Mouse (Mus musculus) c-Kit-positive CD71-positive TER-119-positive erythroid progenitor cells, embryonic 14.5 days (primary cell): ENCODE measurements at regions not wholly inside any gene's neighbourhood (a gene's known extent, or its start where the extent isn't known, plus 50 kb on each side); places are given as distances from the start of the nearest gene placed in this dataset.

Source experiments
- DNase-seq: peaks from one replicate; pipeline ENCODE4 v3.0.0-alpha.2; 2013; ENCODE audit warnings: low spot score

DNA sequence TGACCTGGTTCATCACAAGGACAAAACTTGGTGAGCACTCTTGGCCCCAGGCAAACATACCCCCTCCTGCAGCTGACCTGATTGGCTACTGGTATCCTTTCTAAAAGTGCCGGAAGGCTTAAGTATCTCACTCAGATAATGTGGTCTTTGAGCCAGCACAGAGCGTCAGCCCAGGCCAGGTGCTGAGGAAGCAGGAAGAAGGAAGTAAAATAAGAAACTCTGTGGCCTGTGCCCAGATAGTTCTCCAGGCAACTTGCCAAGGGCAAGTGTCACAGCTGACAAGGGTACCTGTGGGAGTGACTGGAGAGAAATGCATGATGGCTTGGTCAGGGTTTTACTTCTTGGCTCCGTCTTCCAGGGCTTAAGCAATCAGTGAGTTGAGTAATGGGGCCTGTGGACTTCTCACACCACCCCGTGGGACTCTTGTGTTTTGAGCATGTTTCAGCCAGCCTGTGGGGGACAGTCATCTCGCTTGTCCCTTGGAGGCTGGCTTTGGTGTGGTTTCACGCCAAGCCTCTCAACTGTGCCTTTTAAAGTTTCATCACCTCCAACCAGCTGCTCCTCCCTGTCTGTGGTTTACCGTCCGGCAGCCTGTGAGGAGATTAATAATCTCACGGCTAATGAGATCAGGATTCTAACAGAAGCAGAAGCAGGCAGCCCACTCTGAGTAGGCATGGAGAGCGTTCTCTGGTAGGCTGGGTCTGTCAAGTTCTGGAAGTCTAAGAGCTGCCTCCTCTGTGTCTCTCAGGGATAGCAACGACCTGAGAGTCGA lies 356.8 kb downstream of the Agtpbp1 start:
- no peak for DNase-seq

DNA sequence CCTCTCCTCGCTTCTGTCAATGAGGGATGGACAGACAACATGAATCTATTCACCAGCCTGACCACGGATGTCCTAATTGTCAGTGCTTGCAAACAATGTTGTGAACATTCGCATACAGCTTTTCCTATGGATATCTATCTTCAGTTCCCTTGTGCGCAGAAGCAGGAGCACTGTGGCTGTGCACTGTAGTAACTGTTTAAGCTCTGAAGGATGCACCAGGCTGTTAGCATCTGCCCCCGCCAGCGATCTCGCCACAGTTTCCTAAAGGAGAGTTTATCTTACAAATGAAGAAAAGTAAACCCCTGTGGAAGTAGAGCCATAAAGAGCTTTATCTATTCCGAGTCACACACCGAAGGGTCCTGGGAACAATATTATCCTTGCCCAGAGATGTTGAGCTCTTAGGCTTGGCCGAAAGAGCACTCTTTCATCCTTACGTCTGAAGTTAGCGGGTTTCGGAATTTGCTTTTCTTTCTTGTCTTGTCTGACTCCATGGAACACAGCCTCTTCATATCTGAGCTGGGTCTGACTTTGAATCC lies 357.4 kb downstream of the Agtpbp1 start:
- DNase-seq = no peak

DNA sequence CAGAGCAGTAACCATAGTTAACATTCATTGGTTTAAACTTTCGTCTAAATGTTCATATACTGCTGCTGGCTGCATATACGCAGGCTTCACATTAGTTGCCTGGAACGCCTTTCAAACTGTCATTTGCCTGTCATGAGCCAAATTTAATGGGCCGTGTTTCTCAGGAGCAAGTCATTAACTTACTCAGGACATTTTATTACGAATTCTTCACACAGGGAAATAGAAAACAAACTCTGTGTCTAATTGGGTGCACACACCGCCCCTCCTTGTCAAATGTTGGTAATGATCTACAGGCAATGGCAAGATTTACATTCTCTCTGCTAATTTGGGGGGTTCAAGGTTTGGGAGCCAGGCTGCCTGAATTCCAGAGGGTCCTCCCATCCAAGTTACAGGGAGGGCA lies 364.4 kb downstream of the Agtpbp1 start:
- DNase-seq = no peak

DNA sequence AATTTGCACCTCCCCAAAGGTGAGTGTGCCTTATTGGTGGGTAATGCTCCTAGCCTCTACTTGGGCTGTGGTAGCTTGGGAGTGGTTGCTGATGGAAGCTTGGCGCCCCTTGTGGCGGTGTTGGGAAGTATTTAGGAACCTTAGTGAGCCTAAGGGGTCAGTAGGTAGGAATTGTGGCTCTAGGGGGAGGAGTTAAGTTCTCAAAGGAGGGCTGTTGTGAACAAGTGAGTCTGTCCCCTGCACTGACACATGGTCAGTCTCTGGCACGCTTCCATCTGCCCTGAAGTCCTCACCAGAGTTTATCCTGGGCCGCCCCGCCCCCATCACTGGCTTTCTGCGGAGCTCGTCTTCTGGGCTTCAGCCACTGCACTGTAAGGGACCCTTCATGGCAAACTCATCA lies 364.9 kb downstream of the Agtpbp1 start:
- no peak for DNase-seq

DNA sequence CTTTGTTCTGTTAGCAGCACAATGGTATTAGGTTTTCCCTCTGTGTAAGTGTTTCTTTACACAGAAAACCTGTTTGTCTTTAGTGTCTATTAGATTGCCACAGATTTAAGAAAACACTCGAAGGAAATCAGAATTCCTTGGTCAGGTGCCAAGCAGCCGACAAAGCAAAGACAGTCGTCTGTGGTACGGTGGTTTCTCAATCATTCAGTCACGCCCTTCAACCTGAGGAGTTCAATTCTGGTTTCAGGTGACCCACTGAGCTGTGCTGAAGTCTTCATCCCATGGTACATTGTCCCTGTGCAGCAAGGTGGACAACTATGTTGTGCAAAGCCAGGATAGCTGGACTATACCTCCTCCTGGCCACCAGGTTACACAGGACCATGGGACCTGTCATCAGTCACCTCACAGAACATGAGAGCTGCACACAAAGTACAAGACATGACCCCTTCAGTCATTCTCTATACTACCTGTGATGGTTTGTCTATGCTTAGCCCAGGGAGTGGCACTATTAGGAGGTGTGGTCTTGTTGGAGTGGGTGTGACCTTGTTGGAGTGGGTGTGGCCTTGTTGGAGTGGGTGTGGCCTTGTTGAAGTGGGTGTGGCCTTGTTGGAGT lies 368.2 kb downstream of the Agtpbp1 start:
- DNase-seq = no peak

DNA sequence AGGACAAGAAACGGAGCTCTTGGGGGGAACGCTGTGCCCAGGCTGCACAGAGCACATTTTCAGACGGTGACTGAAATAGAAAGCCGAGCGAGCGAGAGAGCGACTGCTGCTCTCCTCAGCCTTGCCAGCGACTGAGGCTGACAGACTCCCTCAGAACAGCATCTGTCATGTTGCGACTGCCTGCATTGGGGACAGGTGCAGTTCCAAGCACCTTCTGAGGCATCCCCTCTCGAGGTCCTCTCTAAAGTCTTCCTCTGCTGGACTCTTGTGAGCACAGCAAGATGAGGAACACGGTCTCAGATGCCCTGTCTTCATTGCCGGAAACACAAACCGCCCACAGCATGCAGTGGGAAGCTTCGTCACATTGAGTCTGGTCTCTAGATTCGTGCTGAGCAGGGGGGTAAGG lies 372.7 kb downstream of the Agtpbp1 start:
- no peak for DNase-seq

DNA sequence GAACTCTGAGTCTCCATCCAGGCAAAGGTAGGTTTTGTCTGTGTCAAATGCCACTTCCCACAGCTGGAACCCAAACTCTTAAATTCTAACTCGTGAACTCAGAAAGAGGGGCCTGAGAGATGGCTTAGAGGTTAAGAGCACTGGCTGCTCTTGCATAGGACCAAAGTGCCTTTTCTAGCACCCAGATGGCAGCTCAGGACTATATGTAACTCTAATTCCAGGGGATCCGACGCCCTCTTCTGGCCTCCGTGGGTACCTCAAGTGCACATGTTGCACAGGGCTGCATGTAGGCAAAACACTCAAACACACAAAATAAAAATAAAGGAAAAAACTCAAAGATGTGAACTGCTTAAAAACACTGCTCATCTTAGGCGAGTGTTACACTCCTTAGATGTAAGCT lies 374.2 kb downstream of the Agtpbp1 start:
- DNase-seq = no peak

DNA sequence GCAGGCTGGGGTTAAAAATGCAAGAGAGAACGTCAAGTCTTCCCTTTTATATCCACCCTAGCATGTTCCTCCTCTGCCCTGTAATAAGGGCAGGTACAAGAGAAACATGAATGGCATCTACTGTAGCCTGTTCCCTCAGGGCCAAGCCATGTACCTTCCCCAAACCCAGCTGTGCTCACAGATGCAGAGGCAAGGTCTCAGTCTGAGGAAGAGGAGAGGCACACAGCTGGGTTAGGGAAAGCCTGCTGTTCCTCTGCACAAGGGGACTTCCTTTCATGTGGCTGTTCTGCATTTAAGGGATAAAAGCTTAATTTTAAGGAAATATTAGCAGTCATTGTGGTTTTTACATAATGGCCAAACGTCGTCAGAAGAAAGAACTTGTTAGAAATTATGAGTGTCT lies 378.8 kb downstream of the Agtpbp1 start:
- no peak for DNase-seq

DNA sequence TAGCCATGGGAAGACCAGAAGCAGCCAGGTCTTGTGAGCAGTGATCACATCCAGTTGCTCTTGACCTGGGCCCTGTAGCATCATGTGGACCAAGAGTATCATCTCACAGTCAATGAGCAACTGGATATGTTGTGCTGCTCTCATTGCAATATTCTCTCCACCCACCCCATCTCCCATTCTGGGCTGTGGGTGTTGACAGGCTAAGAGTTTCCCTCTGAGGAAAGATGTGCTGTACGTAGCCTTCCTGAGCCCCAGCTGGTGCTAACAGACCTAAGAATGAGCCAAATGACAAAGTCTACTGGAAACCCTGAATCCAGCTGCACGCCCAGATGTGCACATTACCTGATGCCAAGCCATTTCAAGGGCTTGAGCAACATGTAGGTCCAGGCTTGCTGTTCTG lies 380.5 kb downstream of the Agtpbp1 start:
- no peak for DNase-seq

DNA sequence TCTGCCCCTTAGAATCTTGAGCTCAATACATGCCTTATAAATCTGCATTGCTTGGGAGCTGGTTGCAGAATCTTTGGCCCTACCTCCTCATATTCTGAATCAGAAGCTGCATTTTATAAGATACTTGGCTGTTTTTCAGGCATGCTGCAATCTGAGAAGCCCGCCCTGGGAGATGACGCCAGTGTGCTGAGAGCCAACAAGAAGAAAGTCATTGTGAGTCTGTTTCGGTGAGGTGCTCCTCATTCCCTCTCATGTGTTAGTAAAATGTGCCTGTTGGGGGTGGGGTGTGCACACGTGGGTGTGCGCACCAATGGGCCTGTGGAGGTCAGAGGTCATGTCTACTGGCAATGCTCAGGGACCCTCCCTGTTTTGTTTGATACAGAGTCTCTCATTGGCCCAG lies 388.7 kb downstream of the Agtpbp1 start:
- no peak for DNase-seq

DNA sequence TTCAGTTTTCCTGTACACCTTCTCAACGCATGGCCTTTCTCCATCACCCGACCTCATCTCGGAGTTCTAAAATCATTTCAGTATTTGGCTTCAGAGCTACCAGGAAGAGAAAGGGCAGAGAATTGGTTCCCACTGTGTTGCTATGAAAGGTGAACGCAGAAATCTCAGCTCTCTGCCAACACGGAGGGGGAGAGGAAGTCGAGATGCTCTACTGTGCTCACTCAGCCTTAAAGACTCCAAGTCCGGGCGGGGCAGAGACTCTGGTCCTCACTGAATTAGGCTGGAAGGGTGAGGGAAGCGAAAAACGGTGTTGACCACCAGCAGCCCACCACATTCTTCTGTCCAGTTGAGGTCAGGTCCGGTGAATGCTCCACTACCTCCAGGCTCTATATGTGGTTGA lies 382.1 kb downstream of the Ntrk2 start:
- DNase-seq = no peak
